Mouse (Mus musculus): ENCODE measurements around the gene Zfp146.
"Not testable (repeated sequence)": the region's sequence is repeated elsewhere in the genome, so short reads cannot be mapped to it uniquely, and the experiment has no call there.

Zfp146 gene

GRCm38 (mm10) chr7:30169583-30170282, at the start of gene Zfp146:
Gene Zfp146 (minus strand): TSS chr7:30169750.
- peak; percentile 92 for DNase-seq (ENCODE audit: low spot score)

- no peak for DNase-seq (ENCODE audit: low spot score)
Measured at GRCm38 (mm10) chr7:30217277-30217676, 47.7 kb upstream of the Zfp146 start.

GRCm38 (mm10) chr7:30216723-30217151, 47.2 kb upstream of the Zfp146 start:
- DNase-seq (ENCODE audit: low spot score), result no peak

GRCm38 (mm10) chr7:30215875-30216274, 46.3 kb upstream of the Zfp146 start:
- DNase-seq (ENCODE audit: low spot score), result no peak

- DNase-seq (ENCODE audit: low spot score), result no peak
Measured at GRCm38 (mm10) chr7:30213881-30214280, 44.3 kb upstream of the Zfp146 start.

- no peak for DNase-seq (ENCODE audit: low spot score)
Measured at GRCm38 (mm10) chr7:30211025-30211424, 41.5 kb upstream of the Zfp146 start.

GRCm38 (mm10) chr7:30206364-30206763, 36.8 kb upstream of the Zfp146 start:
- DNase-seq (ENCODE audit: low spot score), result not testable (repeated sequence)

- no peak for DNase-seq (ENCODE audit: low spot score)
Measured at GRCm38 (mm10) chr7:30205383-30205782, 35.8 kb upstream of the Zfp146 start.

GRCm38 (mm10) chr7:30204380-30204779, 34.8 kb upstream of the Zfp146 start:
- no peak for DNase-seq (ENCODE audit: low spot score)

- DNase-seq (ENCODE audit: low spot score), result no peak
Measured at GRCm38 (mm10) chr7:30202895-30203690, 33.5 kb upstream of the Zfp146 start.

- not testable (repeated sequence) for DNase-seq (ENCODE audit: low spot score)
Measured at GRCm38 (mm10) chr7:30200661-30201060, 31.1 kb upstream of the Zfp146 start.

GRCm38 (mm10) chr7:30200200-30200599, 30.6 kb upstream of the Zfp146 start:
- DNase-seq (ENCODE audit: low spot score), result no peak

- no peak for DNase-seq (ENCODE audit: low spot score)
Measured at GRCm38 (mm10) chr7:30199498-30200139, 30.1 kb upstream of the Zfp146 start.

GRCm38 (mm10) chr7:30198481-30198971, 29.0 kb upstream of the Zfp146 start, which contains the start of gene Capns1:
Gene Capns1 (minus strand): TSS chr7:30198811.
- no peak for DNase-seq (ENCODE audit: low spot score)

- DNase-seq (ENCODE audit: low spot score), result no peak
Measured at GRCm38 (mm10) chr7:30197592-30198129, 28.1 kb upstream of the Zfp146 start.

- DNase-seq (ENCODE audit: low spot score), result no peak
Measured at GRCm38 (mm10) chr7:30196171-30196570, 26.6 kb upstream of the Zfp146 start.

- DNase-seq (ENCODE audit: low spot score), result no peak
Measured at GRCm38 (mm10) chr7:30195461-30195860, 25.9 kb upstream of the Zfp146 start.

GRCm38 (mm10) chr7:30194884-30195283, 25.3 kb upstream of the Zfp146 start:
- peak; percentile 87 for DNase-seq (ENCODE audit: low spot score)

GRCm38 (mm10) chr7:30194101-30194831, 24.7 kb upstream of the Zfp146 start:
- DNase-seq (ENCODE audit: low spot score), result no peak

- no peak for DNase-seq (ENCODE audit: low spot score)
Measured at GRCm38 (mm10) chr7:30193581-30194100, 24.1 kb upstream of the Zfp146 start.

GRCm38 (mm10) chr7:30193013-30193412, 23.5 kb upstream of the Zfp146 start:
- no peak for DNase-seq (ENCODE audit: low spot score)

All from left cerebral cortex, adult 11 months (tissue).